Mouse (Mus musculus): ENCODE measurements around the gene 1810009A15Rik. TPM values are rescaled to one million over a fixed set of nuclear protein-coding genes. Genes with fewer than 3 reads are reported as not detected.

The 1810009A15Rik gene
- polyA plus RNA-seq (2012; rRNA removed): 9.0 and 12.8 TPM in 2 replicates

DNA sequence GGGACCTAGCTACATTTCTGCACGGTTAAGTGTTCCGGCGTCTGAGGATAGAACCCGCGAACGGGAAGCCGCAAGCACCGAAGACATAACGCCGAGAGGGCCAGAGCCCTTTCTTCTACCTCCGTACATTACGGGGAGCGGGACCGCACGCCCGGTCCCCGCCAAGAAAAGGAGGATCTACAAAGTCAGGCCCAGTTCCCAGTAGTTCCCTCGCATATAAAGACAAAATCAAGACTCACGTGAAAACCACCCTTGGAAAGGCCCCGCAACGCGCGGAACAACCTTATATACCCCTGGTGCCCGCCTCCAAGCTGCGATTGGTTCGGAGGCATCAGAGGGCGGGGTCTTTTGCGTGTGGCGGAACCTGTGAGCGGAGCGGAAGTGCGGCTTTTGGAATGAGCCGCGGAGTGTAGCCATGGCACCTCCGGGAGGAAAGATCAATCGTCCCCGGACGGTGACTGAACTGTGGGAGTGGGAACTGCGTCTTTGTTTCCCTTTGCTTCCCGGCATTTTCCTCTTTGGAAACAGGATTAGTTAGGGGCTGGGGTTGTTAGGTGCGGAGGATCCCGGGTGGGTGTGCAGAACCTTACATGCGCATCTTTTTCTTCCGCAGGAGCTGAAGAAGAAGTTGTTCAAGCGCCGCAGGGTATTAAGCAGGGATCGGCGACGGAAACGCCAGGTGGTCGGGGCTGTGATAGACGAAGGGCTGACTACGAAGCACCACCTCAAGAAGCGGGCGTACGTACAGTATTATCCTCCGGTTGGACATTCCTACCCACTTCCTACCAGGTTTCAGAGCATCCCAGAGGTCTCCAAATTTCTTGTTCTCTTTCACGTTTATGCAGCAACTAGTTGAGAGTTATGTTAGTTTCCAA is at the start of gene 1810009A15Rik, which contains the start of gene Gm49416:
Gene 1810009A15Rik, plus strand, starts transcription at position 343 of the 875 bp plus-strand sequence.
Gene Gm49416, plus strand, starts transcription at position 416 of the 875 bp plus-strand sequence.

DNA sequence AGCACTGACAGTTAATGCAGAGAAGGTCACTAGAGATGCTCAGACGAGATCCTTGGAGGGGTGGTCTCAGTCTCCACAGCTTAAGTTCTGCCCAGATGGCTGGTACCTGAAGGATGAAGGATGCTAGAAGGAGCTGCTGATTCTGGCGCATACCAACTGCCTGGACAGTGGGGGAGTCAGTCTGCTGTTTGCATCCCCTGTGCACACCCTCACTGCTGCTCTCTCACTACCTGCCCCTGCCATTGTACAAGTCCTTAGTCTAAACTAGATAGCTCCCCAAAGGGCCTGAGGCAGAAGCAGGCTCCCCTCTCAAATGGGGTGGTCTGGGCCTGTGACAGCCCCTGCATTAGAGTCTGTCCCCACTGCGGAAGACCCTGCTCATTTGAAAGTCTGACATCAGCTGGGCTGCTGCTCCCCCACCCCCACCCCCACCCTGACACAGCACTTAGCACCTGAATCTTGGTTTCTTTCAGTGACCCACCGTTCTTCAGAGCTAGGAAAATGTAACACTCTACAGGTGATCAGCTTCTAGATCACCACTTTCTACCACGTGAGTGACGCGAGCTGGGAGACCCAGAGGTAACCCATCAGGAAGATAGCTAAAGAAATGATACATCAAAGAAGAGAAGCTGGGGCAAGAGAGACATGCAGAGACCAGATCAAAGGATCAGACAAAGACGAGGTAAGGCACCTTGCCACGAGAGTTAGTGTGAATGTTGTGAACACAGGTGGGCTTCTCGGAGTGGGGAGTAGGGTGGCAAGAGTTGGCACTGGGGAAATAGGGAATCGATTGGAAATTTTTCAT is 49.3 kb upstream of the 1810009A15Rik start, which contains the start of gene Gng3:
Gene Gng3, minus strand, starts transcription at position 92 of the 805 bp plus-strand sequence.

DNA sequence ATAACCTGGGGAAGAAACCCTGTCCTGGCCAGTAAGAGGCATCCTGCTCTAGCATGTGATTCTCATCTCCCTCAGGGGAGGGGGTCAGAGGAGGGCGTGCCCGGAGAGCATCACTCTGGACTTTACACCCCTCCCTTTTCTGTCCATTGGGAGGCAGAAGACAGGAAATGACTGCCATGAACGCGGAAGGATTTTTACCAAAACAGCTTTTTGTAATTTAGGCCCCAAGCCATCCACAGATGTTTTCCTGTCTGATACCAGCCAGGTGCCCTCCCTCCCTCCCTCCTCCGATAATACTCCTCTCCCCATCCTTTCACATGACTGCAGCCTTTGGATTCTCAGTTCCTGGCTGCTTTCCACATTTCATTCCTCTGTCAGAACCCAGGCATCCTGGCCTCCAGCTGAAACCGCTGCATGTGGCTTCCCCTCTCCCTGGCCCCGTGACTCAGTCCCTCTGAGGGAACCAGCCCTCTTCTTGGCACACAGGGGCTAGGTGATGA is 38.2 kb upstream of the 1810009A15Rik start, which contains the start of gene Lrrn4cl:
Gene Lrrn4cl, plus strand, starts transcription at position 367 of the 500 bp plus-strand sequence.

DNA sequence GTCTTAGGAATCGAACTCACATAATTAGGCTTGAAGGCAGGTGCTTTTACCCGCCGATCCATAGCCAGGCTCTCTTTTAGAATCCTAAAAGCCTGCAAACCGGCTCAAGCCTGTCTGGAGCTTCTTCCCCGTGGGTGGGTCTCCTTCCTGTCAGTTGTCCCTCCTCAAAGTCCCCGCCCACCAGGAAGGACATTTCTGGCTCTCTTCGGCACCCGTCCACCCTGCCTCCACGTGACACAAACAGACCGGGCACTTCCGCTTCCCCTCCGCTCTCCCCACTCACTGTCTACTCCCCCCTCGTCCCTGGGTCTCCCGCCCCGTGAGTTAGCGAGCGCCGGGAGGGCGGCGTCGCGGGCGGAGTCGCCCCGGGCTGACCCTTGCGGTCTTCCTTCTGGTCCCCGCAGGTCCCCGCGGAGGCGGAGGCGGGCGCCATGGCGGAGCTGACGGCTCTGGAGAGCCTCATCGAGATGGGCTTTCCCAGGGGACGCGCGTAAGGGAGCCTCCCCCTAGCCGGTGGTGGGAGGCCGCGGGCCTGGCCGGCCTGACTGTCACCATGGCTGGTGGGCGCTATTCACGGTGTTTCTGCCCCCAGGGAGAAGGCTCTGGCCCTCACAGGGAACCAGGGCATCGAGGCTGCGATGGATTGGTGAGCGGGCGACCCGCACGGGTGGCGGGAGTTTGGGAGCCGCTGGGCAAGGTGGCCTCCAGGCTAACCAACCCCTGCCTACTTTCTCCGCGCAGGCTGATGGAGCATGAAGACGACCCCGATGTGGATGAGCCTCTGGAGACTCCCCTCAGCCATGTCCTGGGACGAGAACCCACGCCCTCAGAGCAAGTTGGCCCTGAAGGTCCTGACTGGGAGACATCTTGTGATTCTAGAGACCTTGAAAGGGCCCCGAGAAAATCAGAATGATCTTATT is 17.1 kb upstream of the 1810009A15Rik start, which contains the start of gene Ubxn1:
Gene Ubxn1, plus strand, starts transcription at position 230 of the 920 bp plus-strand sequence.

DNA sequence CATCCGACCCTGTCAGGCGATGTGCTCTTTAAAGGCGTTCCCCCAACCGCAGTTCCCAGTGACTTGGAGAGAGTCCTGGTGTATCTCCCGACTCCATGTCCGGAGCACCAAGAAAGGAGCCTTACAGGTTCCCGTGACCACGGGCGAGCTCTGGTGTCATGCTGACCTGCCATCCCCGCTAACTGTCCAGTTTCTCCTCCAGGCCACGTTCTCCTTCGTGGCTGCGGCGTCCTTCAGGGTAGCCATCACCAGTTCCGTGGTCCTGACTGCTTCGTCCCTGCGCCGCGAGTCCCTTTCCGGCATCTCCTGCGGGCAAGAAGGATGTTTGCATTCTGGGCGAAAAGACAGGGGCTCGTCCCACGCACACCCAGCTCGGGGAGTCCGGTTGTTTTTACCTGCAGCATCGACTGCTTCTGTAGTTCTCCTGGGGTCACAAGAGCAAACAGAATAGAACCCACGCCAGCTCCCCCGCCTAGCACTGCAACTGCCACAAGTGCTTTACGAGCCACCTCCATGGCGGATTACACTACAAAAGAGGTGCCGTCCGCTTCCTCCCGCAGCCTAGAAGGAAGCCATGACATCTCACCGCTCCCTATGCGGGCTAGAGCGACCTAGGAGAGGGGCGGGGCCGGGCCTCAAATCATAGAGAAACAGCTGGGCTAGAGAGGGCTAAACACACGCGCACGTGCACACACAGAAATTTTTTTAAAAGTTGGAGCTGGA is 8.2 kb upstream of the 1810009A15Rik start, which contains the start of gene Uqcc3:
Gene Uqcc3, minus strand, starts transcription at position 613 of the 723 bp plus-strand sequence.

DNA sequence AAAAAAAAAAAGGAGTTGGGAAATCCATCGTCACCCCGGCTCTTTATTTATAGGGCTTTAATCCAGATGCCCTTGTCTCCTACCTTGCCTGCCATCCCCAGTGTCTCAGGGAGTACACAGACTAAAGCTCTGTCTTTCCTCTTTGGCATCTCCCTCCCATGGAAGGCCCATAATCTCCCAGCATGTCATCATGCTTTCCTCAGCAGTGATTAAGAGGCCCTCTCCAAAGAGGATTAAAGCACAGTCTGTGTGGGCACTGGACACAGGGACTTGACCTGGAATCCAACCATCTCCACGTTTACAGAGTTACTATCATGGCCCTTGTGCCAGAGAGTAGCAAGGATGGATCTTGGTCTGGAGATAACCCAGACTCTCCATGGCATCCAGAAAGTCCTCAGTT is 5.0 kb upstream of the 1810009A15Rik start, which contains the start of the genes Lbhd1 and Gm49403:
Gene Lbhd1, plus strand, starts transcription at position 117 of the 400 bp plus-strand sequence.
Gene Gm49403, plus strand, starts transcription at position 315 of the 400 bp plus-strand sequence.

DNA sequence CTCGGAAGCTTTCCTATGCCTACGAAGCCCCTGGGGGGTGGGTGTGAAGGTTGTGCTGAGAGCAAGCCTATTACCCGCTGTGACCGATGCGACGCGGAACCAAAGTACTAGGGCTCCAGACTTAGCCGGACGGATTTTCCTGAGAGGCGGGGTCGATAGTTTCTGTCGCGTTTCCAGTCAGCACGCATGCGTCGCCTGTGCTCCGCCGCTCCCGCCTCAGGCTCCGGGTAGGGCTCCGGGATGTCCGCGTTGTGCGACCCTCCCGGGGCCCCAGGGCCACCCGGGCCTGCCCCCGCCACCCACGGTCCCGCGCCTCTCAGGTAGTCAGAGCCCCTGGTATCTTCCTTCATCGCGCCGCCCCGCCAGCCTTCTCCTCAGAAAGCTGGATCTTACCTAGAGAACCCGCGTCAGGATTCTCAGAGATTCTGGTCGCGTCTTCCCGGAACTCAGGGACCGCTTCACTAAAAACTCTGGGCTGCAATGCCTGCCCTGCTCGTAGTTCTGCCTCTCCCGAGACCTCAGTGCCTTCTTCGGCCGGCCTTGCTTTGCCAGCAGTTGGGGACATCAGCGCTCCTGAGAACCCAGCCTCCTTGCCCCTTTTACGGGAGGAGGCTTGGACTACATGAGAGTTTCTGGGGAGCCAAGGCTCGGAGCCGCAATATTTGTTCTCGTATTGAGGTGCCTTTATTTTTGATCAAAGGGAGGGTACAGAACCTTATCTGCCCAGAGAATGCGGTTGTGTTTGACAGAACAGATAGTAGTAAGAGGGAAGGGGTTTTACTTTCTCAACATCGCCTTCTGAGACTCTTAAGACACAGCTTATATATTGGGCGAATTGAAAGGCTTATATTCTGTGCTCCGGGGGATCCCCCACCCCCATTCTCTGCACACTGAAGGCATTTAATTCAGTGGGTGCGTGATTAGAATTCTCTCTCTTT is 4.4 kb downstream of the 1810009A15Rik start, which contains the start of gene Ints5:
Gene Ints5, plus strand, starts transcription at position 177 of the 938 bp plus-strand sequence.

DNA sequence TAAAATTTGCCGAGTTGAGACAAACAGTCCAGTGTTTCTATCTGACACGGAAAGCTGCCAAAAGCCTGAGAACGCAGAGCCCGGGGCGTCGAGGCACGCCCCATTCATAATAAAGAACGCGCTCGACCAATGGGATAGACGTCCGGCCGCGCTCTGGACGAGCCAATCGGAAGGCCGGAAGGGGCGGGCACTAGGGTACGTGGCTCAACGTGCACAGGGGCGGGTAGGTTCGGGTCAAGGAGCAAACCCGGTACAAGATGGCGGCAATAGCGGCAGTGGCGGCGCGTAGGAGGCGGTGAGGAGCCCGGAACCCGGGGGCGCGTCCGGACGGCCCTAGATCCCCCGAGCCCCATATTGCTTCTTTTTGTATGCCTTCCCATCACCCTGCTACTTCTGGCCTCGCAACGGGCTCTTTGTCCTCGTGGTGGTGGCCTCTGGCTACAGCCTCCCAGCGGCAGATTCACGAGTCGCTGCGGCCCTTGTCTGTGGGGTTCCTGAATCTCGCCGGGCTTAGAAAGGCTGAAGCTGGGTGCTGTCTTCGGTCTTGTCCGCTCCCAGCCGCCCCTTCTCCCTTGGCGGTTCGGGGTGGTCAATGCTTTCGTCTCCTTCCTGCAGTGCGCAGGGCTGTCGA is 9.3 kb downstream of the 1810009A15Rik start, which contains the start of gene Ganab:
Gene Ganab, plus strand, starts transcription at position 207 of the 631 bp plus-strand sequence.

DNA sequence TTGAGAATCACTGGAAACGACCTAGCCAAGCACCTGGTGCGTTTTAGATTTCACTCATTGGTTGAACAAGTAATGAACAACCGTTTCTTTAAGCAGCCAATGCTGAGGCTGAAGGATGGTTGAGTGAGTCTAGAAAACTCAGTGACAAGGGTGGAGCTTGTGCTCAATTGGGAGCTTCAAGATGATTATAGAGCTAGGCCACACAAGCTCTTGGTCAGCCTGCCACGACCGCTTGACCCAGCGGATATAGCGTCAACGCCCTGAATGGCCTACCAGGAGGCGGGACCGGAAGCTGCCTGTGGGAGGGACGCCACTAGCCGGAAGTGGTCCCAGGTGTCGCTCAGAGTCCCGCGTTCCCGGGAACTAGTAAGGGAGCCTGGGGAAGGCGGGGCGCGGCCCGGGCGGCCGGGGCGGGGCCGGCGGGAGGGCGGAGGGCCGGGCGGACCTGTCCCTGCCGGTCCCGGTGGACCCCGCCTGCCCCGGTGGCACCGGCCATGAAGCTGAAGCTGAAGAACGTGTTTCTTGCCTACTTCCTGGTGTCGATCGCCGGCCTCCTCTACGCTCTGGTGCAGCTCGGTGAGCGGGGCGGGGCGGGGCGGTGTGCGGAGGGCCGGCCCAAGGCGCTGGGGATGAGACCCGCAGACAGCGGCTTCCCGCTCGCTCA is 31.6 kb downstream of the 1810009A15Rik start, which contains the start of gene B3gat3:
Gene B3gat3, plus strand, starts transcription at position 302 of the 664 bp plus-strand sequence.

DNA sequence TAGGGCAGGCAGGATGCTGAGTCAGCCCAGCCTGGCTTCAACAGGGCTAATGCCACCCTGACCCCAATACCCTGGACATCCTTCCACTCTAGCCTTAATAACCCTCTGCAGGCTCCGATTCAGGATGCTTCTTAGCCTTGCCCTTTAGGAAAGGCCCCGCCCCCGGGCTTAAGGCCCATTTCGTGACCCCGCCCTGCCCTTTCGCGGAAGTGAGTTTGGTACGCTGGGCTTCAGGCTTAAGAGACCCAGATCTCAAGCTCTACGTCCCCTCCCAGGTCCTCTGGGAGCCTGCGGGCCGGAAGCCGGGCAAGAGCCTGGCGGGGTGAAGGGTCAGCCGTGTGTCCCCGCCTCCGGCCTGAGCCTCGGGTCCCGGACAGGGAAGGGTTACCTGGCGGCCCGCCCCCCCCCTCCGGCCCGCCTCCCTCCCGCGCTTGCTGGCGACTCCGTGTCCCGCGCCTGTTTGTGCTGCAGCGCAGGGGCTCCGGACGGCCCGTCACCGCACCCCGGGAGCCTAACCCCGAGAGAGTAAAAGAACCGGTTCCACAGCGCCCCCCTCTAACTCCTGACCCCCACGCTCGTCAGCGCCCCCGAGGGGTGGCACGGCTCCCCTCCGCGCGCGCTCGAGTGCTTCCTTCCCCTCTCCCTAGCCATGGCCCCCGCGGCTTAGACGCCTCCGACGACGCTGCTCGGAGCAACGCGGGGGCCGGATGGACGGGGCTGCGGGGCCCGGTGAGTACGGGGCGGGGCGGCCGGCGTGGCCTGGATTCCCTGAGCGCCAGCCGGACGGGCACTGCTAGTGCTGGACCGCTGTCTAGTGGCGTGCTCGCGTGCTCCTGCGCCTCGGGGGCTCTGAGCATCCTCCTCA is 40.8 kb downstream of the 1810009A15Rik start, which contains the start of the genes Rom1 and Eml3:
Gene Rom1, minus strand, starts transcription at position 133 of the 865 bp plus-strand sequence.
Gene Eml3, plus strand, starts transcription at position 329 of the 865 bp plus-strand sequence.

Other genes starting within 250 kb of the 1810009A15Rik start
- gene Chrm1, start 225.1 kb upstream of the 1810009A15Rik start, polyA plus RNA-seq (2012; rRNA removed): 8.6 and 12.4 TPM in 2 replicates
- 77.3 and 84.0 TPM in 2 replicates for gene Slc3a2, start 165.5 kb upstream of the 1810009A15Rik start, polyA plus RNA-seq (2012; rRNA removed)
- gene Wdr74, start 153.0 kb upstream of the 1810009A15Rik start, polyA plus RNA-seq (2012; rRNA removed): 23.1 and 24.6 TPM in 2 replicates
- not detected in 2 replicates for gene 1700092M07Rik, start 148.1 kb upstream of the 1810009A15Rik start, polyA plus RNA-seq (2012; rRNA removed)
- gene Stx5a, start 147.4 kb upstream of the 1810009A15Rik start, polyA plus RNA-seq (2012; rRNA removed): 76.8 and 84.3 TPM in 2 replicates
- gene Nxf1, start 131.8 kb upstream of the 1810009A15Rik start, polyA plus RNA-seq (2012; rRNA removed): 46.2 and 48.5 TPM in 2 replicates
- 138 and 175 TPM in 2 replicates for gene Tmem223, start 117.9 kb upstream of the 1810009A15Rik start, polyA plus RNA-seq (2012; rRNA removed)
- gene Tmem179b, start 114.4 kb upstream of the 1810009A15Rik start, polyA plus RNA-seq (2012; rRNA removed): 72.7 and 126 TPM in 2 replicates
- gene Taf6l, start 102.4 kb upstream of the 1810009A15Rik start, polyA plus RNA-seq (2012; rRNA removed): 9.5 and 9.9 TPM in 2 replicates
- 17.4 and 20.0 TPM in 2 replicates for gene Polr2g, start 90.3 kb upstream of the 1810009A15Rik start, polyA plus RNA-seq (2012; rRNA removed)
- 1.6 and 1.9 TPM in 2 replicates for gene Zbtb3, start 86.3 kb upstream of the 1810009A15Rik start, polyA plus RNA-seq (2012; rRNA removed)
- gene Ttc9c, start 69.5 kb upstream of the 1810009A15Rik start, polyA plus RNA-seq (2012; rRNA removed): 9.8 and 12.1 TPM in 2 replicates
- gene Hnrnpul2, start 68.8 kb upstream of the 1810009A15Rik start, polyA plus RNA-seq (2012; rRNA removed): 23.2 and 24.4 TPM in 2 replicates
- 2.4 and 6.1 TPM in 2 replicates for gene AC129217.1, start 59.1 kb upstream of the 1810009A15Rik start, polyA plus RNA-seq (2012; rRNA removed)
- 125 and 157 TPM in 2 replicates for gene Bscl2, start 51.4 kb upstream of the 1810009A15Rik start, polyA plus RNA-seq (2012; rRNA removed)
- gene Gng3, start 49.7 kb upstream of the 1810009A15Rik start, polyA plus RNA-seq (2012; rRNA removed): 2.1 and 2.8 TPM in 2 replicates
- gene Lrrn4cl, start 38.1 kb upstream of the 1810009A15Rik start, polyA plus RNA-seq (2012; rRNA removed): 1.5 and 3.0 TPM in 2 replicates
- gene Ubxn1, start 17.4 kb upstream of the 1810009A15Rik start, polyA plus RNA-seq (2012; rRNA removed): 113 and 124 TPM in 2 replicates
- gene Uqcc3, start 7.9 kb upstream of the 1810009A15Rik start, polyA plus RNA-seq (2012; rRNA removed): 24.9 and 27.0 TPM in 2 replicates
- gene Lbhd1, start 5.1 kb upstream of the 1810009A15Rik start, polyA plus RNA-seq (2012; rRNA removed): 0.76 and 1.1 TPM in 2 replicates
- not detected in 2 replicates for gene Gm49403, start 4.9 kb upstream of the 1810009A15Rik start, polyA plus RNA-seq (2012; rRNA removed)
- not detected in 2 replicates for gene Gm49416, start 73 bp downstream of the 1810009A15Rik start, polyA plus RNA-seq (2012; rRNA removed)
- 24.4 and 26.7 TPM in 2 replicates for gene Ints5, start 4.2 kb downstream of the 1810009A15Rik start, polyA plus RNA-seq (2012; rRNA removed)
- 94.0 and 114 TPM in 2 replicates for gene Ganab, start 9.2 kb downstream of the 1810009A15Rik start, polyA plus RNA-seq (2012; rRNA removed)
- 114 and 123 TPM in 2 replicates for gene B3gat3, start 31.5 kb downstream of the 1810009A15Rik start, polyA plus RNA-seq (2012; rRNA removed)
- gene Rom1, start 40.5 kb downstream of the 1810009A15Rik start, polyA plus RNA-seq (2012; rRNA removed): 11.4 and 12.6 TPM in 2 replicates
- gene Eml3, start 40.7 kb downstream of the 1810009A15Rik start, polyA plus RNA-seq (2012; rRNA removed): 34.6 and 42.8 TPM in 2 replicates
- gene Mta2, start 53.0 kb downstream of the 1810009A15Rik start, polyA plus RNA-seq (2012; rRNA removed): 17.1 and 24.9 TPM in 2 replicates
- 14.7 and 16.6 TPM in 2 replicates for gene Tut1, start 65.0 kb downstream of the 1810009A15Rik start, polyA plus RNA-seq (2012; rRNA removed)
- gene Eef1g, start 78.2 kb downstream of the 1810009A15Rik start, polyA plus RNA-seq (2012; rRNA removed): 172 and 210 TPM in 2 replicates
- gene Ahnak, start 100.4 kb downstream of the 1810009A15Rik start, polyA plus RNA-seq (2012; rRNA removed): 26.2 and 29.7 TPM in 2 replicates
- gene Scgb1a1, start 199.1 kb downstream of the 1810009A15Rik start, polyA plus RNA-seq (2012; rRNA removed): 1.9 and 2.4 TPM in 2 replicates
- gene Asrgl1, start 246.8 kb downstream of the 1810009A15Rik start, polyA plus RNA-seq (2012; rRNA removed): 0.64 and 2.4 TPM in 2 replicates